Mouse (Mus musculus) left cerebral cortex, postnatal 10 days (tissue): ENCODE results near the gene Rbms1. TPM values are rescaled to one million over a fixed set of nuclear protein-coding genes. Genes with fewer than 3 reads are reported as not detected.
A peak's percentile ranks its signal among the peaks of the same experiment; 100 is the strongest.

Experiments used
- DNase-seq, 2 experiments: peaks; one replicate each; pipeline ENCODE4 v3.0.0; 2021 to 2022; ENCODE audit warnings: low spot score in 2 of 2, mixed read lengths in 1 of 2; ENCODE audit errors: extremely low spot score in 1 of 2
- intact Hi-C: fragments of 180-260 bp; cut with DNase I; formaldehyde crosslinking; loops from one replicate; pipeline ENCODE4 v1.15.1; 2025
- total RNA-seq, 2 experiments: library from RNA; stranded (reverse); gene quantifications; 2 replicates each; pipeline ENCODE4 v1.2.3; 2021

Rbms1 gene
- total RNA-seq, 2 experiments from 2014 or later, result 24.9 to 30.4 TPM

DNA sequence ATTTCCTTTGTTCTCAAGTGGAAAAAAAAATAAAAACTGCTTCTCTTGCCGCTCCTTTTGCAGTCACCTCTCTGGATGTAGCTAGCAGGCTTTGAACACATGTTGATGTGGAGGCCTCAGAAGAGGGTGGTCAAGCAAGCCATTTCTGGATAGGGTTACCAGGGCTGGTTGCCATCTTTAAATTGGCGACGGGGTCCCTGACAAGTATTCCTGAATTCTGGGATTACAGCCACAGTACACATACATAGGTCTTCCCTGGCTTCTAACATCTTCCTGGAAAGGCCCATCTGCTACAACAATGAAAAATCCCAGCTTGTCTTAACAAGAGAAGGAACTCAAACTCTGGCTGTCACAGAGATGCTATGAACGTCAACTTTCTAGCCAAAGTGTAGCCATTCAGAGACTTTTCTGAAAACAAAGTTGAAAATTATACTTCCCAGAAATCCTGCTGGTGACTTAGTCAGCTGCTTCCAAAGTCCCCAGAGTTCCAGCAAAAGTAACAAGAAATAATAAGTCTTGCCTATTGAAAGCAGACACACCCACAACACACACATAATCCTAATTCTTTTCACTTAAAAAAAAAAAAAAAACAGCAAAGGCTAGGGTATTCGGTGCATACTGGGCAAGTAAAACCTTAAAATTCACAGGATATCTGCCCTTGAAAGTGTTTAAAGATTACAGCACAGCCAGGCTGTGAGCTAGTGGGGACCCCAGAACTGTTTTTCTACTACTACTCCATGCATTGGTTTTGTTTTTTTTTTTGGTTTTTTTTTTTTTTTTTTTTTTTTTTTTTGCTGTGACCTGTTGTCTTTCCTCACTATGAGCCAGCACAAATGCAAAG lies 80.6 kb downstream of the Rbms1 start:
- DNase-seq, result no peak
- intact Hi-C loops, result no loop called here

DNA sequence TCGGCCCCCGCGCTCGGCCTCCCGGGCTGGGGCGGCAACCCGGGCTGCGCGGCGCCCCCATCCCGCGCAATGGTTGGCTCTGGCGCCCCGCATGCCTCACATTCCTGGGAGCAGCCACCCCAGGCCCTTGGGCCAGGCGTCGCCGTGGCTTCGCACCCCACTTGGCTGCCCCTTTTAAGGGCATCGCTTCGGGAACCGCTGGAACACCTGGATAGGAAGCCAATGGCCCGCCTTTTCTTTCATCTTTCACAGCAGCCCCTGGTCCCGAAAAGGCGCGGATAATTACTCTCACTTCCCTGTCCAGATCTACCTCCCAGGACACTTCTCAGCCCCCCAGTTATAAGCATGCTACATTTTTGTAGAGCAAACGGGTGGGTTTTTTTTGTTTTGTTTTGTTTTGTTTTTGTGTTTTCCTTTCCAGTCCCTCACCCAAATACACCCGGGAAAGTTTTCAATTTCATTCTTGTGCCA lies 81.4 kb downstream of the Rbms1 start:
- intact Hi-C loops, result no loop called here
- no peak for DNase-seq

- DNase-seq, result peak in 1 of 2 experiments; percentile 85
- intact Hi-C loops, result no loop called here
Observed at GRCm38 (mm10) chr2:60880789-60881570, 82.0 kb downstream of the Rbms1 start.

GRCm38 (mm10) chr2:60879966-60880788 lies 82.8 kb downstream of the Rbms1 start:
- intact Hi-C loops, result no loop called here

GRCm38 (mm10) chr2:60879141-60879818 lies 83.7 kb downstream of the Rbms1 start:
- DNase-seq, result no peak
- intact Hi-C loops, result no loop called here

More at GRCm38 (mm10) chr2:60879966-60880788, 82.8 kb downstream of the Rbms1 start:
- DNase-seq, result no peak

- no peak for DNase-seq
- intact Hi-C loops, result no loop called here
Observed at GRCm38 (mm10) chr2:60877543-60878386, 85.2 kb downstream of the Rbms1 start.

- DNase-seq, result no peak
Observed at GRCm38 (mm10) chr2:60876891-60877290, 86.1 kb downstream of the Rbms1 start.

DNA sequence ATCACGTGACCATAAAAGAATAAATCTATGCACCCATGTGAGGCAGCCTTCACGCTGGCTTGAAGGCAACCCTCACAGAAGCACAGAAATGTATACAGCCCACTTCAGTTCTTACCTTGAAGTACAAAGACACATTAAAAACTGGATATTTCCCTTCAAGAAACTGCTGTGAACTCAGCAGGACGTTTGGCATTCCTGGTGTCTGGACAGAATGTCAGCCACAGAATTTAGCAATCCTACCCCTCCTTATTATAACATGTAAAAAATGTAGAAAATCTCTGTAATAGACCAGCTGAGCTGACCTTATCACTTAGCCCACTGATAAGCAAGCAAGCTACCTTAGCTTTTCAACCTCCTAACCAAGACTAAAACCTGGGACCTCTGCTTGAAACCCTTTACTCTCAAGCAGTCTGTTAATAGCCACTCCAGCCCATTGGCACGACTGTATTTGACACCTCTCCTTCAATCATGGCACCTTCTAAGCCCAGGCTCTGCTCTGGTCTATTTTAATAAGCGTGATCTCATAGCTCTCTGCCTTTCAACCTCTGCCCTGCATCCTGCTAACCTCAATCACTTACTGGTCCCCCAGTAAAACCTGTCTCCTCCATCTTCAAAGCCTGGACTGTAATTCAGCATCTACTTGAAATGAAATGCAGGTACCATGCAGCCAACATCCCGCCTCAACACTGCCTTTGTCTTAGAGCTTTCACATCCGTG lies 90.7 kb downstream of the Rbms1 start:
- intact Hi-C loops, result no loop called here
- DNase-seq, result no peak

More at GRCm38 (mm10) chr2:60876891-60877290, 86.1 kb downstream of the Rbms1 start:
- intact Hi-C loops, result no loop called here

GRCm38 (mm10) chr2:60871001-60871400 lies 92.0 kb downstream of the Rbms1 start:
- no peak for DNase-seq
- intact Hi-C loops, result no loop called here

- intact Hi-C loops, result no loop called here
- no peak for DNase-seq
Observed at GRCm38 (mm10) chr2:60870450-60870849, 92.5 kb downstream of the Rbms1 start.

GRCm38 (mm10) chr2:60869001-60869743 lies 93.8 kb downstream of the Rbms1 start:
- intact Hi-C loops, result no loop called here
- DNase-seq, result no peak

DNA sequence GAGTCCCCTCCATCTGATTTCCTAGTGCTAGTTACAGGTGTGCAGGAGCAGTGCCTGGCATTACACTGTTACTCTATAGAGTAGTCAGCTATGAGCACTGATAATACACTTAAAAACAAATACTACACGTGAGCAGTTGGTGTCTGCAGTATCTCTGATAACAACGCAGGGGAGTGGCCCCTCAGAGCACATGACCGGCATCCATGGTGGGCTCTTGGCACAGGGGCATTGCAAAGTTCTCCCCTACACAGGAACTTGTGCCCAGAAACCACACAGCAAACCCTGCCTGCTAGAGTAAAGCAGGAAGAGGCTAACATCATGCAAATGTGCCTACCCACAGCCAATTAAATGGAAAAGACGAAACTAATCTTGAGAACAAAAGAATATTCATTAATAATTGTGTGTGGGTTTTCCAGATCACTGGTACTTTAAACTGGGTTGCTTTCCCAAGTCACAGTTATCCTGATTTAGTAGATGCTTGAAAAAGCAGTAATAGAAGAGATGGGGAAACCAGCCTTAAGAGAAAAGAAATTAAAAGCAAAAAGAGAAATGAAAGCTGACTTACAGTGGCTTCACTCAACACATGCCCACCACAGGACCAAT lies 94.8 kb downstream of the Rbms1 start:
- DNase-seq, result no peak
- intact Hi-C loops, result no loop called here

DNA sequence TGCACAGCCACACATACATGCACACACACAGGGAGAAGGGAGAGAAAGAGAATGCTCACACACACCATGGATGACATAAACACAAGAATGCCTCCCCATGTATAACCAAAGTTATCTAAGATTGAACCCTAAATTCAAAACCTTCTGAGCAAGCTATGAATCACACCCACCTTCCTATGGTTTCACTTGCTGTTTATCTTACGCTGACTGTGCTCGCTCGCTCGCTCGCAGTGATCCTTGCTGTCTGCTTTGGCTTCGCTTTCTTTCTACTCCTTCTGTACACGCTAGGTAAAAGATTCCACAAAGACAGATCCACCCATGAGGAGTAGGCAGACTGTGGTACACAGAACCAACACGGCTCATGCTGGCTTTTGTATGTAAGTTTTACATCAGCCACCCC lies 95.7 kb downstream of the Rbms1 start:
- no peak for DNase-seq
- intact Hi-C loops, result no loop called here

DNA sequence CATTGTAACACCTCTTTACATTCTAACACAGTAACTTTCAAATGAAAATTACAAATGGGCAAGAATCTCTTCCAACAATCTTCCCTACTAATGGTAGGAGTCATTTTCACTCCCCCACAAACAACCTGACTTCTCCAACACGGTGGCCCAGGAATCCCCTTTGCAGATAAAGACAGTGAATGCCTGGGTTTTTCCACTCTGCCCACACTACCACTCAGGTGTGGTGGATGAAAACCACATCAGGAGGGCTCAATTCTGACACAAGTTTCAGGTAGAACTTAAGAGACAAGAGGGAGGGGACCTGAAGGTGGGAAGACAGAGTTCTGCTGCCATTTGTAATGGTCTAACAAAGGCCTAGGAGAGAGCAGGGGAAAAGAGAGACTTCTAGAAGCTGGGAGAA lies 97.1 kb downstream of the Rbms1 start:
- intact Hi-C loops, result no loop called here
- DNase-seq, result no peak

GRCm38 (mm10) chr2:60864977-60865376 lies 98.0 kb downstream of the Rbms1 start:
- no peak for DNase-seq
- intact Hi-C loops, result no loop called here

- intact Hi-C loops, result no loop called here
- no peak for DNase-seq
Observed at GRCm38 (mm10) chr2:60864256-60864795, 98.7 kb downstream of the Rbms1 start.
